Comparison of ENCODE assay signal across 8 mouse cellular contexts in the genomic region with DNA sequence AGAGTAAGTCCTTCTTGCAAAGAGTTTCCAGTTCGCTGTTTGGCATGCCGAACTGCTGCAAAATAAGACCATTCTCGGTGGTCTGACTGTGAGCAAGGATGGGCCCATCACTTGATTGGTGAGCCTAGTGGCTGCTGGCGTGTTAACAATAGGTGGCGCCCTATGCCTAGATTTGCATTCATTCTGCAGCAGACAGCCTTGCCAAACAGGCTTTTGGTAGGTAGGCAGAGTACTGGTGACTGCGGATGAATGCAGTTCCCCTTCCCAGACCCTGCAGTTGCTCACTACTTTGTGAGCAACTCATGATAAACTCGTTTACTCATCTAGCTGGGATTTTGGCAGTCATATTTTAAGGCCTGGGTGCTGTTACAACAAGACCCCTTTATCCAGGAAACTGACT. TPM values are rescaled to one million over a fixed set of nuclear protein-coding genes. Genes with fewer than 3 reads are reported as not detected.
DNase-seq lines count a peak whose midpoint lies in the region; ATAC-seq and TF ChIP-seq lines count a peak whose summit lies in the region.
"Had no signal": no experiment of that assay in that cellular context is flagged by ENCODE, and none has a peak within 500 bp of the region (broad histone marks: within the 10 kb centered on the region; RNA-seq: fewer than 3 reads in every experiment).

No protein-coding gene starts in this region.

- TF ChIP-seq POLR2A in thymus, adult 2 months (IDR thresholded peaks at IDR 0.05; ENCODE audit: control insufficient read depth, extremely low read depth, insufficient read depth, low read length, poor library complexity), result no peak
- no peak for TF ChIP-seq POLR2A in cortical plate, adult 2 months (IDR thresholded peaks at IDR 0.05; ENCODE audit: extremely low read depth, insufficient read depth, low read length)

- H3K27me3 ChIP-seq in thymus, adult 2 months (ENCODE audit: control insufficient read depth, insufficient read depth, low read length), result no peaks in the 10 kb centered on the region
- no peaks in the 10 kb centered on the region for H3K27me3 ChIP-seq in hindbrain, embryonic 11.5 days (ENCODE audit: control insufficient read depth, insufficient read depth, low read length)
- no peaks in the 10 kb centered on the region; the same call in 1 of the 2 replicates for H3K27me3 ChIP-seq in splenic B cell, adult 2 months (ENCODE audit: control insufficient read depth, insufficient read depth, low read length, poor library complexity, severe bottlenecking)

- H3K36me3 ChIP-seq in thymus, adult 2 months (ENCODE audit: control insufficient read depth, insufficient read depth, low read length), result no peaks in the 10 kb centered on the region
- H3K36me3 ChIP-seq in hindbrain, embryonic 11.5 days (ENCODE audit: control insufficient read depth, insufficient read depth, low read length), result no peaks in the 10 kb centered on the region
- no peaks in the 10 kb centered on the region for H3K36me3 ChIP-seq in splenic B cell, adult 2 months (ENCODE audit: control insufficient read depth, insufficient read depth, low read length, poor library complexity, severe bottlenecking)

- H3K4me3 ChIP-seq in thymus, adult 2 months (ENCODE audit: control insufficient read depth, insufficient read depth, low read length), result no peak overlapping the region
- no peak overlapping the region for H3K4me3 ChIP-seq in cortical plate, adult 2 months (ENCODE audit: insufficient read depth, low read length)
- H3K4me3 ChIP-seq in hindbrain, embryonic 11.5 days (ENCODE audit: low read depth, low read length), result no peak overlapping the region
- H3K4me3 ChIP-seq in layer of hippocampus, adult 2 months, result no peak overlapping the region
- H3K4me3 ChIP-seq: myocyte had no signal

- no peak for ATAC-seq in hindbrain, embryonic 11.5 days (ENCODE audit: low FRiP score)

- peak; percentile 18 for DNase-seq in thymus, adult 2 months
- DNase-seq in thymus, adult 18-20 months, result no peak
- peak; percentile 67 for DNase-seq in hindbrain, embryonic 11.5 days (ENCODE audit: low spot score)
- DNase-seq in layer of hippocampus, adult 2 months (ENCODE audit: low spot score in 2 of 2), result peak; percentile 66 to 71
- DNase-seq in lung, postnatal 14 days, result peak; percentile 62
- peak; percentile 13 for DNase-seq in splenic B cell, adult 2 months (ENCODE audit: low read depth, low spot score)

- no peaks in the 10 kb centered on the region for H3K9me3 ChIP-seq in hindbrain, embryonic 11.5 days (ENCODE audit: control insufficient read depth, low read length)

- 54% methylated on average over 7 of the region's 7 CpGs for WGBS in thymus, adult 2 months
- WGBS in hindbrain, embryonic 11.5 days, result 25% methylated on average over 7 of the region's 7 CpGs

- no peak overlapping the region for H3K9ac ChIP-seq in hindbrain, embryonic 11.5 days (ENCODE audit: low read depth, low read length)

- H3K27ac ChIP-seq in thymus, adult 2 months (ENCODE audit: control insufficient read depth, insufficient read depth, low read length), result no peak overlapping the region
- no peak overlapping the region for H3K27ac ChIP-seq in cortical plate, adult 2 months (ENCODE audit: insufficient read depth, low read length)
- H3K27ac ChIP-seq in hindbrain, embryonic 11.5 days (ENCODE audit: low read depth, low read length), result no peak overlapping the region
- 0 out of 2 replicates have a peak overlapping the region, but pooled peaks have one; percentile 24 for H3K27ac ChIP-seq in layer of hippocampus, adult 2 months

- peaks cover 7% of the 10 kb centered on the region for H3K4me1 ChIP-seq in thymus, adult 2 months (replicated peaks; ENCODE audit: control insufficient read depth, insufficient read depth, low read length)
- H3K4me1 ChIP-seq in cortical plate, adult 2 months (ENCODE audit: control insufficient read depth, insufficient read depth, low read length), result no peaks in the 10 kb centered on the region; the same call in 1 of the 2 replicates
- no peaks in the 10 kb centered on the region for H3K4me1 ChIP-seq in hindbrain, embryonic 11.5 days (replicated peaks; ENCODE audit: control insufficient read depth, insufficient read depth, low read length)

- H3K4me2 ChIP-seq in hindbrain, embryonic 11.5 days (replicated peaks; ENCODE audit: low read depth, low read length), result no peak overlapping the region

- TF ChIP-seq CTCF in thymus, adult 2 months (IDR thresholded peaks at IDR 0.05; ENCODE audit: borderline replicate concordance, control insufficient read depth, extremely low read depth, insufficient read depth, low read length, poor library complexity), result no peak
- peak; percentile 66 for TF ChIP-seq CTCF in cortical plate, adult 2 months (IDR thresholded peaks at IDR 0.05; ENCODE audit: extremely low read depth, insufficient read depth, low read length)
- TF ChIP-seq CTCF in layer of hippocampus, adult 2 months (conservative IDR thresholded peaks at IDR 0.05), result peak; percentile 89

RNA-seq across cellular contexts. Expression of a gene that starts 20.4 kb away (rescaled TPM):
- not detected in 2 replicates for polyA plus RNA-seq in thymus, adult 2 months (2012; rRNA removed)
- polyA plus RNA-seq in cortical plate, adult 2 months (2012; rRNA removed), result not detected in 2 replicates
- polyA plus RNA-seq in hindbrain, embryonic 11.5 days (2014; fragmentation: Nextera tagmentation; extraction: Ambion mirVana), result not detected in 2 replicates
- total RNA-seq in layer of hippocampus, adult 2 months (2021), result not detected
- polyA plus RNA-seq: myocyte had no signal

RNA-seq across cellular contexts. Expression of a gene that starts 41.2 kb away (rescaled TPM):
- 0.35 TPM in 1 of 2 replicates, not detected in the other for polyA plus RNA-seq in thymus, adult 2 months (2012; rRNA removed)
- not detected in 2 replicates for polyA plus RNA-seq in cortical plate, adult 2 months (2012; rRNA removed)
- polyA plus RNA-seq in hindbrain, embryonic 11.5 days (2014; fragmentation: Nextera tagmentation; extraction: Ambion mirVana), result not detected in 2 replicates
- not detected for total RNA-seq in layer of hippocampus, adult 2 months (2021)
- polyA plus RNA-seq: myocyte had no signal

Comparison
In these comparisons a context has a peak if more than half of its experiments do, and no peak if none do; other contexts are left out.
1. DNase-seq: peak in thymus, adult 2 months (single experiment), hindbrain, embryonic 11.5 days (single experiment), layer of hippocampus, adult 2 months (2 of 2), lung, postnatal 14 days (single experiment) and splenic B cell, adult 2 months (single experiment); none in thymus, adult 18-20 months (0 of 2).